Mouse (Mus musculus) granulocyte monocyte progenitor cell, adult 5-6 weeks (primary cell): ENCODE data around the gene Scai. TPM values are rescaled to one million over a fixed set of nuclear protein-coding genes. Genes with fewer than 3 reads are reported as not detected.

Experiments used
- ATAC-seq: replicated peaks from 2 replicates; pipeline ENCODE4 v1.8.0; 2016; ENCODE audit warnings: mild to moderate bottlenecking, moderate TSS enrichment, inconsistent platforms; ENCODE audit not compliant: poor library complexity, severe bottlenecking
- total RNA-seq, 2 experiments: library from RNA; stranded (forward) in 1 of 2; stranded (reverse) in 1 of 2; fragments of 200-712, 200-1000 nt in 1 of 2; fragments of >200 nt in 1 of 2; fragmentation: Nextera tagmentation in 1 of 2; gene quantifications; 2 replicates each; pipeline ENCODE4 v1.2.3; 2014 to 2017

Gene Scai
- total RNA-seq (2014; fragmentation: Nextera tagmentation) (6.5 and 13.0 TPM in 2 replicates), total RNA-seq (2017) (4.4 and 7.2 TPM in 2 replicates)

- peak; percentile 96 for ATAC-seq
These were observed at the start of gene Scai for GRCm38 (mm10) chr2:39190561-39191056. Gene Scai (minus strand): TSS chr2:39190734.

DNA sequence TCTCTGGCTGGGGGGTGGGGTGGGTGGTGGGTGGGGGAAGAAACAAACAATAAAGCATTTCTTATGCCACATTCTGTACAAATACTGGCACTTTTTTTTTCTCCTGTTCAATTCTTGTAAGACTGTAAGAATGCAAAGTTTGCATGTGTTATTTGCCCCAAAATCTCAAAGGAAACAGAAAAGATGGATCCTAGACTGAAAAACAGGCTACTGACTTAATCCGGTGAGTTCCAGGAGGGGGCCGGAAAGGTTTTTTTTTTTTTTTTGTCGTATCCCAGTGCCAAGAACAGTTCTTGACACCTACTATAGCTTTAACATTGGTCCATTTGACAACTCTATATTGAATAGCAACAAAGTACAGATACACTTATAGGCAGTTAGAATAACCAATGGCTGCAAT lies 36.2 kb upstream of the Scai start:
- no peak for ATAC-seq

DNA sequence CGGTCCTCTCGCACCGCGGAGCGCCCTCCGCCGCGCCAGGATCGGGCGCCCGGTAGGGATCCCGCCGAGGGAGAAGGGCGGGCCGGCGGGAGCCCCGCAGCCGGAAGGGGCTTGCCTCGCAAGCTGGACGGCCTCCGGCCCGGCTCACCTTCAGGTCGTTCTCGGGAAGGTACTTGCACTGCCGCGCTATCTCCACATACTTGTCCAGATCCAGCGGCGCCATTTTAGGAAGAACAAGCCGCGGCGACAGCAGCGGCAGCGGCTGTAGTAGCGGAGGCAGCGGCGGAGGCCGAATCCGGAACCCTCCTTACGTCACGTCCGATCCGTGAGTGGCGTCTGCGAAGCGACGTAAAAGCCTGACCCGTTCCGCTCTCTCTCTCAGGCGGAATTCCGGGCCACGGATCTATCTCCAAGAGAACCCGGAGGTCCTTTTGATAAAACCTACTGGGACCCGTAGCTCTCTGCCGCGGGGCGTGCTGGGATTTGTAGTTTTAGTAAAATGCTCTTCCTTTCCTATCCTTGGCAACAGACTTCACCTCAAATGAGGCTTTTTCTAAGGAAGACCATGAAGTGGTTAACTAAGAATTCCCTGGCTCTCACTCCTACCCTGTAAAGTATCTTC lies 35.6 kb upstream of the Scai start, which contains the start of gene Ppp6c:
TSS of gene Ppp6c (minus strand) at position 433 of the 622 bp plus-strand sequence.
- peak; percentile 94 for ATAC-seq

DNA sequence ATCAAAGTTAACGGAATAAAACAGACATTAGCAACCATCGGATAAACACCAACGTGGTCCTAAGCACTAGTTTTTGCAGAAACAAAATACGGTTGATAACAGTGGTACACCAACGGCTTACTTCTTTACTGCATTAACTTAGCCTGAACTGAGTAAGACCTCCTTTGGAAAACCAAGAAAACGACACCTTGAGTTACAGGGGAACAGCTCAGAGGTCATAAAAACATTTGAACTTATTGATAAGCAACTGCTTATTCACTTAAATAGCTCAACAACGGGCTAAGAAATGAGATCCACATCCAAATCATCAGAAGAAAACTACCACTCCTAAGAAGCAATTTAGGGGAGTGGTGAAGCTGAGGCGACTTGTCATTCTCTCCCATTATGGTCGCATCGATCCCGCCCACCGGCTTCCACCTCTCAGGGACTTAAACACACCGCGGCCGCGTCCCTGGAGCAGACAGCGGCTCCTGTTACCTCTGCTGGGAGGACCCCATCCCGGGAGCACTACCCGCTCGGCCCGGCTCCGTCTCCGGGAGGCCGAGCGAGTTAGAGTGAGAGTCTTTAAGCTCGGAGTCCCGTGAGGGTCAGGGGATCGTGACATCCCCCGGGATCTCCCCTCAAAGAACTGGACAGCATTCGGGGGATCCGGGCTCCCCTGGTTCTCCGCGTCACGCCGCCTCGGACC lies 34.9 kb upstream of the Scai start:
- peak; percentile 78 for ATAC-seq

DNA sequence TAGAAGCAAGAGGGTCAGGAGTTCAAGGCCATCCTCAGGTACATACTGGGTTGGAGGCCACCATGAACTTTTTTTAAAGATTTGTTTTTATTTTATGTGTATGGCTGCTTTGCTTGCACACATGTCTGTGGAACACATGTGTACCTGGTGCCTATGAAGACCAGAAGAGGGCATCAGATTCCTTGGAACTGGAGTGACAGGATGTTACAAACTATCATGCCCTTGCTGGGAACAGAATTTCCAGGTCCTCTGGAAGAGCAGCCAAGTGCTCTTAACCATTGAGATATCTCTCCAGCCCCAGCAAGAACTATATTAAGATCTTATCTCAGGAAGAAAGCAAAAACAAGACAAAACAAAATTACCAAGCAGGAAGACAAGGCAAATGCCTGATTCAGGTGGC lies 34.1 kb upstream of the Scai start:
- no peak for ATAC-seq

DNA sequence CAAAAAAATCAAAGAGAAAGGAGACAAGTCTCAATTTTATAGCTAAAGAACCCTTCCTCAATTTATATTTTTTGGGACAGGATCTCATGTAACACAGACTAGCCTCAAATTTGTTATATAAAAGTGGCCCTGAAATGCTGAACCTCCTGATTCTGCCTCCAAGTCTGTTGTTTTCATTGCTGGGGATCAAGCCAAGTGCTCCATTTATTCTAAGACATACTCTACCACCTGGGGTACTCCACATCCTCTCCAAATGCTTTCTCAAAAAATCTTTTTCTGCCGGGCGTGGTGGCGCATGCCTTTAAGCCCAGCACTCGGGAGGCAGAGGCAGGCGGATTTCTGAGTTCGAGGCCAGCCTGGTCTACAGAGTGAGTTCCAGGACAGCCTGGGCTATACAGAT lies 29.5 kb upstream of the Scai start:
- no peak for ATAC-seq

DNA sequence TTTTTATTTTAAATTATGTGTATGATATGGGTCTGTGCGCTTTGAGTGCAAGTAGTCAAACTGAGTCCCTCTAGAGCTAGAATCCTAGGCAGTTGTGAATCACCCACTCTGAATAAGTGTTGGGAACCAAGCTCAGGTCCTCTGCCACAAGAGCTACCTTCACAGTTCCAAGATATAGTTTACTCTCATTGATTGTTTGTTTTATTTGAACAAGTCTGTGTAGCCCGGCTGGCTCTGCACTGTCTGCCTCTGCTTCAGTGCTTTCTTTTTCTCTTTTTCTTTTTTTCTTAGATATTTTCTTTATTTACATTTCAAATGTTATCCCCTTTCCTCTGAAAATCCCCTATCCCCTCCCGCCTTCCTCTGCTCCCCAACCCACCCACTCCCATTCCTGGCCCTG lies 28.5 kb upstream of the Scai start:
- no peak for ATAC-seq

GRCm38 (mm10) chr2:39217150-39217549 lies 26.6 kb upstream of the Scai start:
- ATAC-seq, result no peak

DNA sequence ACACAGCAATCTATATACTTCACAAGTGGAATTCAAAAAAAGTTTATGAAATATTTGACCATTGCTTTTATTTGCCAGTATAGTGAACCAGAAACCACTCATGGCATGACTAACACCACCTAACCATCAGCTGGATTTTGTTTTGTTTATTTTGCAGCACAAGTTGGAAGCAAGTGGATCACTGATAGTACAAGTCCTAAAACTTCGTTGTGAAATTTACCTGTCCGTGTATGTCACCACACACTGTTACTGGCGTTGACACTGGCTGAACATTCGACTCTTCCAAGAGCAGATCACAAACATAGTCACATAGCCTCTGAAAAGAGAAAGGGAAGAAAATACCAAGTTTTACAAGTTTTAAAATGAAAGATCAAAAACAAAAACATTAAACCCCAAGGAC lies 20.2 kb upstream of the Scai start:
- no peak for ATAC-seq

DNA sequence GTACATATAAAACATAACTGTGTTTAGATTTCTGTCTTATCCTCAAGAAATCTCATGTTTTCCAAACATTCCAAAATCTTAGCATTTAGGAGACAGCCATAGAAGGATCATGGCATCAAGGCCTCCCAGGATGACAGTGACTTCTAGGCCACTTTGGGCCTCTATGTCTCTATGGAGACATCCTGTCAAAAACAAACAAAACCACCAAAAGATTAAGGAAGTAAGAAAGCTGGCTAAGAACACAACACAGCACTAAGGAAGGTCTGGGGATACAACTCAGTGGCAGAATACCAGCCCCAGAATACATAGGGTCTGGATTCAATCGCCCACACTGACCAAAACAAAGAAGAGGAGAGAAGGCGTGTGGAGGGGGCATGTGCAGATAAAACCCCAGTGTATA lies 12.8 kb upstream of the Scai start:
- ATAC-seq, result peak; percentile 62

DNA sequence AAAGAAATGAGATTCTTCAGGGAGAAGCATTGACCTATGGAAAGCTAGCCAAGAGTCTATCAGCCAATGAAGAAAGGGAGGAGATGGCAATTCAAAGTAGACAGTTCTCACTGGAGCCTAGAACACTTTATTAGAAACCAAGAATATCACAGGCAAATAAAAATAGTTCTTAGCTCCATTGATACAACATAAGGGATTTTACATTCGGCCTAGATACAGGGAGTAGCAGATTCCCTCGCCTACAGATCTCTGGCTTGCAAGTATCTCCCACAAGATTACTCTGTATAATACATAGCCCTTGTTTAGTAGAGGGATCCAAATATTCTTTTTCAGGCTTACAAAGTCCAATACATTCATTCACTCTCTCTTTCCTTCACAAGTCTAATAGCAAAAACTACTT lies 4.3 kb upstream of the Scai start:
- ATAC-seq, result no peak

DNA sequence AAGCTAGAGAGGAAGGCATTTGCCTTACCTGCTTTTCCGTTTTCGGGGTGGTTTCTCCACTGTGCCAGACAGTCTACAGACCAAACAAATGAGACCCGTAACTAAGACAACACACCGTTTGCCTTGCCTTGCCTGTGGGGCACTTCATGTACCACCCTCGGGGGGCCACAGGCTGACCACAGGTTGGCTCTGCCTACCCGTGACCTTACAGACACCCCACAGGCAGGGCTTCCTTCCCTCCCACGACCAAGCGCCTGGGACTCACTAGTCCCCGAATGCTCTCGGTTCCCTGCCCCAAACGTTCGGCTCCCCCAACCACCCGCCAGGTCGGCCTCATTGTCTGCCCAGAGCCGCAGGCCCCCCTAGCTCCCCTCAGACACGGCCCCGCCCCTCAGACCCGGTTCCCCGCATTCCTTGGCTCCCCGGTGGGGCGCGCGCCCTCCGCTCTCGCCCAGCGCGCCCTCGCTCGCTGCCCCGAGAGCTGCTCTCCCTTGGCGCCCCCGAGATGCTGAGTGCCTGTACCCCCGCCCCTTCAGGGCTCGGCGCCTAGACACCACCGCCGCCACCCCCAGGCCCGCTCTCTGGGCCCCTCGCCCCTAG lies 473 bp downstream of the Scai start:
- ATAC-seq, result peak; percentile 54

GRCm38 (mm10) chr2:39185942-39186341 lies 4.6 kb downstream of the Scai start:
- ATAC-seq, result no peak

GRCm38 (mm10) chr2:39183587-39183986 lies 6.9 kb downstream of the Scai start:
- no peak for ATAC-seq

DNA sequence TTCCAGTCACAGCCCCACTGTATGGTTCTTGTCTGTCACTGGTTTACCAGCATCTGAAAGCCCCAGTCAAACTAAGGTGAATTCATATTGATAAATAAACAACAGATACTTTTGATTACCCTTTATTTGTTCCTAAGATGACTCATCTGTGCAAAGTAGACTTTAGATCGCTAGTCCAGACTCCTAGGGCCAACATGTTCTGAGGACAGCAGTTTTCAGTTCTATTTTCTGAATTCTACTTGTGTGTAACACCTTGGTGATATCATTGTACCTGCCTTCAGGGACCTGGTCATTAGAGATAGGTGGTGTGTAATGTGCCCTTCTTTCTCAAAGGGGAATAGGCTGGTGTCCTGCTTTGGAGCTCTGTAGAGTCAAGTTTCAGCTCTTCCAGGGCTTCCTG lies 29.5 kb downstream of the Scai start:
- ATAC-seq, result no peak

DNA sequence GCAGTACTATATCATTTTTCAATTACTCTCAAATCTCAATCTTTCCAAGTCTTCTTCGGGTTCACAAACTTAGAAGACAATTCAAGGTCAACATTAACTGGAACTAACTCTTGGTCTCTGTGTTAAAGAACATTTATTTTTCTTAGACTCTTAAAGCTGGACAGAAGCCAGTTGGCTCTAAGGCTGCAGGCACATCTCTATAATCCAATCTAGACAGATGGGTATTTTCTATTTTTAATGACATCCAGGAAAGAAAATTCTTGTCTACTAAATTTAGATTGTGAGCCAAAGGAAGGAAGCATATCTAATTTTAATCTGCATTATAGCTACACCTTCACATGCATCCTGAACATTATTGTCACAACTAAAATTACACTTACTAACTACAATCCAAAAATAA lies 32.6 kb downstream of the Scai start:
- no peak for ATAC-seq

DNA sequence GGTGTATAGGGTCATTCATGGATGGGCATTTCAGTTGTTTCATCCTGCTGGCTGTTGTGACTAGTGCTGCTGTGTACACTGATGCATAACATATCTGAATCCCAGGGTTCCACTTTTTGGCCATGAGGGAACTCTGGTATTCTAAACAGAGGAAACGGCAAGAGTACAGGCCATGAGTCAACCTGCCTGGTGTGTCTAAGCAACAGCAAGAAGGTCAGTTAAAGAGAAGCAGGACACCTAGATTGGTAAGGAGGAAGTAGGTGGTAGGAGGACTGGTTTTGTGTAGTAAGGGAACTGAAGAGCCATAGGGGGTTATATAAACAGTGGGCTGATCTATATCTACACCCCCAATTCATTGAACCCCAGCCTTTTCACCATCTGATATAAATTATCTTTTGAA lies 33.7 kb downstream of the Scai start:
- ATAC-seq, result peak; percentile 35

DNA sequence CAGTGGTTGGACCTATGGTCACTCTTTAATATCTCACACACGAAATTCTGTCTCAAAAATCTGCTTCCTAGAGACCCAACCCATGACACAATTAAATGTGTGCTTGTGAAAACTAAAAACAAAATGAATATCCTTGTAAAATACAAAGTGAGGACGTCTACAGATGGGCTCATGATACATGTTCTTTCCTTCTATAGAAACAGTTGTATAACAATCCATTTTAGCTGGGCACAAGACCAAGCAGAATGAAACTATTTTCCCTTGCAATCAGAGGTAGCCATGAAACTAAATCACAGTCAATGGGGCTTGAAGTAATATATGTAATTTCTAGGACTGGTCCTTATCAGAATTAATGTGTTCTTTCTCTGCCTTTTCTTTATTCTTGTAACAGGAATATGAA lies 39.6 kb downstream of the Scai start:
- ATAC-seq, result no peak

DNA sequence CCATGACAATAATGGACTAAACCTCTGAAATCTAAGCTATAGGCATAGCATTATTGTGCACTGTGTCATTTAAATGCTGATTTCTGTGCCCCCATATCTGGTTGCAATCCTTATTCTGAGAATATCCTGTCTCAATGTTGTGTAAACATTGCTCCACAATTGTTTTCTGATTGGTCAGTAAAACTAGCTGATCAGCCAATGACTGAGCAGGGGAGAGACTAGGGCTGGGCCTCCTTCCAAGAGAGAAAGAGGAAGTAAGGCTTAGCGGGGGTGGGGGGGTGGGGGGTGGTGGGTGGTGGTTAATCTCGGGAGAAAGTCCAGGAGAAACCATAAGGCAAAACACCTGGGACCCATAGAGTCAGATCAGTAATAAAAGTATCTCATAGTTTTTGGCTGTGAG lies 42.5 kb downstream of the Scai start:
- peak; percentile 98 for ATAC-seq

DNA sequence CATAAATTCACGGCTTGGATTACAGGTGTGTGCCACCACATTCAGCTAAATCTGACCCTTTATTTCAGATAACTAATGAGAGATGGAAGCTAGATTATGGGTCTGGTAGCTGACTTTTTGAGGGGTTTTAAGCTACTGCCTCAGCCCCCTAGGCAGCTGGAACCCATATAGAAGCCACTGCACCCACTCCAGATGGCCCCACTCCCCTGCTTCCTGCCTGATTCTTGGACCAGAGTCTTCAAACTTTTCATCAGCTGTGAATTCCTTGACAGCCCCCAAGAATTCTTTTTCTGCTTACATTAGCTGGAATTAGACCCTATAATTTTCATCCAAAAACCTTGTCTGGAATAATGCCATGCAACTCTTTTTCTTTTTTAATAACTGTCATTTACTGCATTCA lies 44.1 kb downstream of the Scai start:
- ATAC-seq, result no peak

DNA sequence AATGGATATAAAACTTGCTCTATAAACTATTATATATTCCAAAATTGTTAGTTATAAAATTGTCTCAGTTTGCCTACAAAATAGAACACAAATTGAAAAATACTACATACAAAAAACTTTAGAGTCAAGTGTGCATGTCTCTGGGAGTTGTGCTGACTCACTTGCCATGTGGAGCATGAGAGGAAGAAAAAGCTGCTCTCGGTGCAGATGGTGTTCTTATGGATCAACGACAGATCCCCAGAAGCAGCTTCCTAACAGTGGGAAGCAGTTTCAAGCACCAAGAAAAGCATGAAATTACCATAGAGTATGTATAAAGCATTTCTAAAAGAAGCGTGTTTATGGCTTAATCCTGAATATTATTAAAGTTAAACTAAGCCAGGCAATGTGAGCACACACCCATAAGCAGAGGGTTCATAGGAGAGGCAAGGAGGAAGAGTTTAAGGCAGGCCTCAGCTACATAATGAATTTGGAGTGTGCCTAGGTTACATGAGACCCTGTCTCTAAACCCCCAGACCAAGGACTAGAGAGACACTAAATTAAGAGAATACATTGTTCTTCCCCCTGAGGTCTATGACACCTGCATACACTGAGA lies 48.1 kb downstream of the Scai start:
- ATAC-seq, result no peak; the same call in 1 of the 2 replicates
